Mouse (Mus musculus) liver, embryonic 14.5 days (tissue): ENCODE data around the gene Wdr74. TPM values are rescaled to one million over a fixed set of nuclear protein-coding genes. Genes with fewer than 3 reads are reported as not detected.
A peak's percentile ranks its signal among the peaks of the same experiment; 100 is the strongest.

Experiments
- ATAC-seq: fragments of 200-750 bp; cut with Nextera tagmentation; 2 replicates; pipeline ENCODE4 v1.8.0; 2017; ENCODE audit warnings: moderate number of reproducible peaks, mild to moderate bottlenecking, moderate library complexity; ENCODE audit not compliant: insufficient read depth
- DNase-seq, 3 experiments: peaks; one replicate each; pipeline ENCODE4 v3.0.0-alpha.2; 2012 to 2013; ENCODE audit warnings: low read depth in 3 of 3, low spot score in 3 of 3
- H3K27ac ChIP-seq: fragments of 300-500 bp; sonication (generic); 2 replicates; pipeline ENCODE4 v1.5.1; 2014; ENCODE audit warnings: moderate library complexity, mild to moderate bottlenecking, control low read depth, inconsistent platforms
- H3K27me3 ChIP-seq: fragments of 300-500 bp; sonication (generic); 2 replicates; pipeline ENCODE4 v1.6.1; 2014; ENCODE audit warnings: mild to moderate bottlenecking, low read length, moderate library complexity; ENCODE audit not compliant: control insufficient read depth, insufficient read depth
- H3K36me3 ChIP-seq: fragments of 300-500 bp; sonication (generic); replicated peaks from 2 replicates; pipeline ENCODE4 v1.6.1; 2014; ENCODE audit warnings: low read depth; ENCODE audit not compliant: control insufficient read depth, insufficient read depth
- H3K4me1 ChIP-seq, 2 experiments: fragments of 200-500 bp in 1 of 2; fragments of 300-500 bp in 1 of 2; sonication (generic) in 1 of 2; replicated peaks; 2 replicates each; pipeline ENCODE4 v1.6.1; 2012 to 2014; ENCODE audit warnings: antibody characterized with exemption in 1 of 2, inconsistent platforms in 1 of 2, low read length in 1 of 2; ENCODE audit not compliant: control insufficient read depth in 2 of 2, insufficient read depth in 2 of 2
- H3K4me2 ChIP-seq: fragments of 300-500 bp; sonication (generic); 2 replicates; pipeline ENCODE4 v1.6.1; 2014; ENCODE audit warnings: low read depth, mild to moderate bottlenecking, control low read depth, moderate library complexity
- H3K4me3 ChIP-seq, 2 experiments: fragments of 200-500 bp in 1 of 2; fragments of 300-500 bp in 1 of 2; sonication (generic) in 1 of 2; 2 replicates each; pipeline ENCODE4 v1.5.1; 2012 to 2014; ENCODE audit warnings: low read depth in 2 of 2, low read length in 2 of 2, mild to moderate bottlenecking in 2 of 2, control low read depth in 1 of 2, inconsistent platforms in 1 of 2, moderate library complexity in 1 of 2; ENCODE audit not compliant: insufficient read depth in 1 of 2
- H3K9ac ChIP-seq: fragments of 300-500 bp; sonication (generic); replicated peaks from 2 replicates; pipeline ENCODE4 v1.6.1; 2014; ENCODE audit warnings: mild to moderate bottlenecking, control low read depth, moderate library complexity
- H3K9me3 ChIP-seq: fragments of 300-500 bp; sonication (generic); 2 replicates; pipeline ENCODE4 v1.6.1; 2016; ENCODE audit warnings: low read length, mixed read lengths; ENCODE audit not compliant: control insufficient read depth
- CTCF ChIP-seq: IDR thresholded peaks from 2 replicates; pipeline ENCODE4 v1.5.1; 2016; ENCODE audit warnings: antibody characterized with exemption, low read depth, control low read depth
- EP300 ChIP-seq: IDR thresholded peaks from 2 replicates; pipeline ENCODE4 v1.6.1; 2016; ENCODE audit warnings: antibody characterized with exemption, low read depth
- WGBS: fragments of 180-500 bp; shearing (Covaris S2); extraction: QIAGEN DNeasy Blood & Tissue Kit; methylation state at CpG from one replicate; pipeline ENCODE4 v1.1.7; 2014; ENCODE audit not compliant: insufficient replicate concordance; 5-methylcytosine and 5-hydroxymethylcytosine counted together
- polyA plus RNA-seq, 2 experiments: library from polyadenylated mRNA; depleted of rRNA in 1 of 2; stranded (reverse) in 1 of 2; unstranded in 1 of 2; fragments of >200 nt; fragmentation: Nextera tagmentation in 1 of 2; extraction: Ambion mirVana in 1 of 2; gene quantifications; 2 replicates each; pipeline versions ENCODE4 v1.2.1 to v1.2.3; 2012 to 2014

The Wdr74 gene
- polyA plus RNA-seq, 2 experiments: 34.1 to 51.6 TPM

DNA sequence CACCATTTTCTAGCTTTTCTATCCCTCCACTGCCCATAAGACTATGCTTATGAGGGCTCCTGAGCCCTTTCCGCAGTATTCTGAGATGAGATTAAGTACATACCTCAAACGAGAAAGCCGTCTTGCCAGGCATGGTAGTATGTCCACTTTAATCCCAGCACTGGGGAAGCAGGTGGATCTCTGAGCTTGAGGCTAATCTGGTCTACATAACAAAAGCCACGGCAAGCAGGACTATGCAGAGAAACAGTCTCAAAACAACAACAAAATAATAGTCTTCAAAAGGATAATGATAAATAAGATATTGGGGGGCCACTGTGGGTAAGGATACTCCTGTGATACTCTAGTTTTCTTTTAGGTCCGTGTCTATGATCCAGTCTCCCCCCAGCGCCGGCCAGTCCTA lies 3.3 kb downstream of the Wdr74 start:
- ATAC-seq (no peak), DNase-seq (no peak)
- Histone ChIP-seq H3K36me3 (peaks cover 40% of the 10 kb centered on the region), H3K4me1 (peaks cover 11 to 18% of the 10 kb centered on the region in 2 experiments), H3K9me3 (no peaks in the 10 kb centered on the region), H3K4me2 (no peak overlapping the region), H3K27ac (no peak overlapping the region), H3K27me3 (no peaks in the 10 kb centered on the region), H3K9ac (no peak overlapping the region), H3K4me3 (no peak overlapping the region)
- WGBS: 79% methylated on average over 7 of the region's 7 CpGs
- TF ChIP-seq CTCF (no peak), EP300 (no peak)

DNA sequence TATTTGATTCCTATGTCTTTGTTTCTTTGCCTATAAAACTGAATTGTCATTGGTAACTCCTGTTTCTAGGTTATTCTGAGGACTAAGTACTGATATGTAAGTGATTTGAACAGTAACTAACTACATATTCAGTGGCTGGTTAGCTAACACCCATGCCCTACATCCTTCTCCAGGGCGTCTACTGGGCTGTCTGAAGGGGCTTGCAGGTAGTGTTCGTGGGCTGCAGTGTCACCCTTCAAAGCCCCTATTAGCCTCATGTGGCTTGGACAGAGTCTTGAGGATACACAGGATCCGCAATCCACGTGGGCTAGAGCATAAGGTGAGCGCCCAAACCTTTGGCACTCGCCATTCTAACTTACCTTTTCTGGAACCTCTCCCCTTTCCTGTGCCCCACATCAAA lies 4.0 kb downstream of the Wdr74 start:
- peaks cover 11 to 18% of the 10 kb centered on the region in 2 experiments for H3K4me1 ChIP-seq
- no peak overlapping the region for H3K4me3 ChIP-seq
- DNase-seq (no peak), ATAC-seq (no peak)
- no peak overlapping the region for H3K4me2 ChIP-seq
- TF ChIP-seq EP300 (no peak), CTCF (no peak)
- peaks cover 47% of the 10 kb centered on the region for H3K36me3 ChIP-seq
- 79% methylated on average over 6 of the region's 6 CpGs for WGBS
- H3K27ac ChIP-seq: no peak overlapping the region
- no peaks in the 10 kb centered on the region for H3K27me3 ChIP-seq
- H3K9ac ChIP-seq: no peak overlapping the region
- H3K9me3 ChIP-seq: no peaks in the 10 kb centered on the region

DNA sequence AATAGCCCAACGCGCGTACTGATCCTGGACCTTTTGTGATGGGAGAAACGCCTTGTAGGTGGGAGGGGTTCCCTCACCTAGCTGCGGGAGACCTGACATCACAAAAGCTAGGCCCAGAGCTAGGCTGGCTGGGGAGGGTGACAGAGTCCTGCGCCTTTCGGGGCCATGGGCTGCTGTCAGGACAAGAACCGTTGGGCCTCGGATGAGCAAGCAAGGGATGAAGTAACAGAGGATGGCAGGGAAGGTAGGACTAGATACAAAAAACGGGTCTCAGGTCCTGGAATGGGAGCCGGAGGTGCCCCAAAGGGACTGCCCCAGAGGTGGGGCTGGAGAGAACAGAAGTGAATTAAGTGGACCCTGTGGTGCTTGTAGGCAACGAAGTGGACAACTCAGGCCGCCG lies 5.0 kb downstream of the Wdr74 start, which contains the start of gene 1700092M07Rik:
Gene 1700092M07Rik (plus strand): TSS at position 116 of the 400 bp plus-strand sequence.
- Histone ChIP-seq H3K4me1 (peaks cover 9 to 15% of the 10 kb centered on the region in 2 experiments), H3K4me3 (peak within 1 kb of the TSS; percentile 85 to 99), H3K27me3 (no peaks in the 10 kb centered on the region), H3K9me3 (no peaks in the 10 kb centered on the region), H3K36me3 (peaks cover 56% of the 10 kb centered on the region), H3K4me2 (peak within 1 kb of the TSS; percentile 64), H3K9ac (peak within 1 kb of the TSS; percentile 97), H3K27ac (peak within 1 kb of the TSS; percentile 88)
- TF ChIP-seq EP300 (no peak), CTCF (no peak)
- ATAC-seq (no peak), DNase-seq (no peak)
- 74% methylated on average over 14 of the region's 14 CpGs for WGBS

DNA sequence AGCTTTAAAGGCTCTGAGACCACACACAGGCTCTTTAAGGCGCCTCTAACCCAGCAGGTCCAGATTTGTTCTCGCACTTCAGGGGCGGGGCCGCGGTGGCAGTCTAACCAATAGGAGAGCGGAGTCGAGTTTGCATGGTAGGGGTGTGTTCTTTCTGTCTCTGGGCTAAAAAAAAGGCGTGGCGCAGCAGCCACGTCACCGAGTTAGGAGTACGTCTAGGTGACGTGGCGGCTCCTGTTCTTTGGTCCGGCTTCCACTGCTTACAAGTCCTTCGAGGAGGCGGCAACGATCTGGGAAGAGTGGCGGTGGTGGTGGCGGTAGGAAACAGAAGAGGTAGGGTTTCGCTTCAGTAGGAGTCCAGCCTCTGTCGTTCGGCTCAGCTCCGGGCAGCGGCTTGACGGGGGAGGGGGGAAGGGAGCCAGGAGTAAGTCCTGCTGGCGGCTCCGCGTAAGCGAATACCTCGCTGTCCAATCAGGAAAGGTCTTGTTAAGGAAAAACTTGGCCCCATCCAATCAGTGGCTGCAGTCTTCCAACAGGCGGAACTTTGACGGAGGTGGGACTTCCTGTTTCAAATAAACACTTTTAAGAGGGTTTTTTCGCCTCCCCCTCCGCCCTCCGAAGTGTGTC lies 5.7 kb downstream of the Wdr74 start, which contains the start of gene Stx5a:
Gene Stx5a (plus strand): TSS at position 171 of the 627 bp plus-strand sequence.
- no peaks in the 10 kb centered on the region for H3K27me3 ChIP-seq
- DNase-seq (peak; percentile 97 to 98 (median 98)), ATAC-seq (peak; percentile 97)
- peaks cover 64% of the 10 kb centered on the region for H3K36me3 ChIP-seq
- peaks cover 9 to 15% of the 10 kb centered on the region in 2 experiments for H3K4me1 ChIP-seq
- peak within 1 kb of the TSS; percentile 97 for H3K9ac ChIP-seq
- H3K4me2 ChIP-seq: peak within 1 kb of the TSS; percentile 92
- H3K4me3 ChIP-seq: peak within 1 kb of the TSS; percentile 85 to 99
- H3K9me3 ChIP-seq: no peaks in the 10 kb centered on the region
- TF ChIP-seq CTCF (peak; percentile 51), EP300 (no peak)
- peak within 1 kb of the TSS; percentile 88 for H3K27ac ChIP-seq
- WGBS: under 1% methylated on average over 36 of the region's 36 CpGs

DNA sequence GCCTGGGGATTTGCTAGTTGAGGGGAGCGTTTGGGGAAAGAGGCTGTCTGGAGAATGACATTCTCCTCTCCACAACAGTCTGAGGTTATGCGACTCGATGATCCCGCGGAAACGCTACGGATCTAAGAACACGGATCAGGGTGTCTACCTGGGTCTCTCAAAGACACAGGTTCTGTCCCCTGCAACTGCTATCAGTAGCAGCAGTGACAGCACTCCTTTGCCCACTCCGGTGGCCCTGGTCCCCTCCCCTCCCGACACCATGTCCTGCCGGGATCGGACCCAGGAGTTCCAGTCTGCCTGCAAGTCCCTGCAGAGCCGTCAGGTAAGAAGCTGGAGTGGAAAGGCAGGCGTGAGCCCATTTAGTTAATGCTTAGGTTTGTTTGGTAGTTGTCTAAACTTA lies 6.5 kb downstream of the Wdr74 start:
- Histone ChIP-seq H3K4me3 (peak overlapping the region; percentile 85 to 99), H3K27me3 (no peaks in the 10 kb centered on the region), H3K9ac (peak overlapping the region; percentile 97), H3K9me3 (no peaks in the 10 kb centered on the region), H3K4me1 (peaks cover 9 to 13% of the 10 kb centered on the region in 2 experiments), H3K36me3 (peaks cover 71% of the 10 kb centered on the region), H3K27ac (peak overlapping the region; percentile 88), H3K4me2 (peak overlapping the region; percentile 92)
- WGBS: 8% methylated on average over 14 of the region's 14 CpGs
- DNase-seq (no peak), ATAC-seq (no peak)
- TF ChIP-seq CTCF: no peak
- no peak for TF ChIP-seq EP300
